In genomic region chr1:171102547-171103177, GRCm38 (mm10) we compare ENCODE assay signal across 8 mouse cellular contexts. TPM values are rescaled to one million over a fixed set of nuclear protein-coding genes. Genes with fewer than 3 reads are reported as not detected.
DNase-seq lines count a peak whose midpoint lies in the region.

No protein-coding gene starts in this region.

- peaks cover 8% of the 10 kb centered on the region; the same call in 1 of the 2 replicates for H3K9me3 ChIP-seq in megakaryocyte, embryonic 14.5 days

- peak; percentile 91 to 98 for DNase-seq in adrenal gland, adult (ENCODE audit: inconsistent age in 2 of 2, low spot score in 1 of 2)
- DNase-seq in embryo, embryonic 10 days (ENCODE audit: low spot score), result peak; percentile 90
- peak; percentile 79 for DNase-seq in gastrocnemius, postnatal 10 days
- DNase-seq in induced T-regulatory cell, adult 2 months (ENCODE audit: low read depth), result peak; percentile 90
- DNase-seq in left cerebral cortex, adult 8-10 months (ENCODE audit: low spot score in 2 of 2), result peak; percentile 77 to 96
- DNase-seq in right cerebral cortex, adult 2 months (ENCODE audit: low spot score in 2 of 2), result peak; percentile 93 to 95
- DNase-seq in urinary bladder, postnatal 10 days (ENCODE audit: low spot score), result peak; percentile 47

- H3K36me3 ChIP-seq in megakaryocyte, embryonic 14.5 days (replicated peaks; ENCODE audit: low read length), result no peaks in the 10 kb centered on the region

- peaks cover 3% of the 10 kb centered on the region for H3K27me3 ChIP-seq in megakaryocyte, embryonic 14.5 days (replicated peaks)

- H3K4me3 ChIP-seq in megakaryocyte, embryonic 14.5 days (replicated peaks), result peak overlapping the region; percentile 94

- H3K4me1 ChIP-seq in megakaryocyte, embryonic 14.5 days, result peaks cover 16% of the 10 kb centered on the region

RNA-seq across cellular contexts. Expression of gene Cfap126, which starts 11.1 kb away (rescaled TPM):
- total RNA-seq in gastrocnemius, postnatal 10 days (2021), result 1 to 10 TPM; 1.2 to 1.8 TPM
- total RNA-seq in left cerebral cortex, adult 8-10 months (2022), result 1 to 10 TPM; 1.0 to 1.8 (median 1.2) TPM
- polyA plus RNA-seq in megakaryocyte, embryonic 14.5 days (2012; ENCODE audit: insufficient read depth, low replicate concordance), result not detected in 2 replicates

RNA-seq across cellular contexts. Expression of gene Fcgr3, which starts 37.9 kb away (rescaled TPM):
- 1 to 10 TPM; 9.3 to 9.4 TPM for total RNA-seq in gastrocnemius, postnatal 10 days (2021)
- 10 to 100 TPM; 10.6 to 36.7 (median 22.6) TPM for total RNA-seq in left cerebral cortex, adult 8-10 months (2022)
- 9.2 TPM in 1 of 2 replicates, not detected in the other for polyA plus RNA-seq in megakaryocyte, embryonic 14.5 days (2012; ENCODE audit: insufficient read depth, low replicate concordance)

RNA-seq across cellular contexts. Expression of gene Sdhc, which starts 47.7 kb away (rescaled TPM):
- total RNA-seq in gastrocnemius, postnatal 10 days (2021), result 100 to 1,000 TPM; 568 to 707 TPM
- total RNA-seq in left cerebral cortex, adult 8-10 months (2022), result 100 to 1,000 TPM; 196 to 228 (median 209) TPM
- polyA plus RNA-seq in megakaryocyte, embryonic 14.5 days (2012; ENCODE audit: insufficient read depth, low replicate concordance), result 22.4 and 93.6 TPM in 2 replicates

RNA-seq across cellular contexts. Expression of gene Mpz, which starts 47.8 kb away (rescaled TPM):
- 100 to 1,000 TPM; 478 to 752 TPM for total RNA-seq in gastrocnemius, postnatal 10 days (2021)
- total RNA-seq in left cerebral cortex, adult 8-10 months (2022), result under 1 TPM; 0.30 to 0.53 (median 0.35) TPM
- 3.7 TPM in 1 of 2 replicates, not detected in the other for polyA plus RNA-seq in megakaryocyte, embryonic 14.5 days (2012; ENCODE audit: insufficient read depth, low replicate concordance)

Comparison
In these comparisons a context has a peak if more than half of its experiments do, and no peak if none do; other contexts are left out.
1. Peak in every context shown above with its lines: DNase-seq and H3K4me3 ChIP-seq.